Mouse (Mus musculus) ES-E14 (cell line): ENCODE measurements at regions not wholly inside any gene's neighbourhood (a gene's known extent, or its start where the extent isn't known, plus 50 kb on each side); places are given as distances from the start of the nearest gene placed in this dataset.

Experiments used
- DNase-seq: peaks from one replicate; pipeline ENCODE4 v3.0.0-alpha.2; 2013; ENCODE audit warnings: low read depth, low spot score
- H3K27ac ChIP-seq: 2 replicates; pipeline ENCODE4 v1.5.1; 2012; ENCODE audit warnings: low read depth, mild to moderate bottlenecking, low read length, moderate library complexity, mixed read lengths; ENCODE audit not compliant: poor library complexity, insufficient read depth, severe bottlenecking
- H3K36me3 ChIP-seq: 2 replicates; pipeline ENCODE4 v1.6.1; 2012; ENCODE audit warnings: mild to moderate bottlenecking, low read length, moderate library complexity, mixed read lengths; ENCODE audit not compliant: control insufficient read depth, poor library complexity, insufficient read depth, severe bottlenecking
- H3K4me1 ChIP-seq, 2 experiments: fragments of 150-350 bp in 1 of 2; sonication (generic) in 1 of 2; 2 replicates each; pipeline ENCODE4 v1.6.1; 2012; ENCODE audit warnings: low read length in 2 of 2, mild to moderate bottlenecking in 1 of 2, mixed read lengths in 1 of 2; ENCODE audit not compliant: control insufficient read depth in 2 of 2, insufficient read depth in 2 of 2, poor library complexity in 1 of 2
- H3K4me3 ChIP-seq, 2 experiments: fragments of 150-350 bp in 1 of 2; sonication (generic) in 1 of 2; 2 replicates each; pipeline ENCODE4 v1.5.1; 2012; ENCODE audit warnings: low read length in 2 of 2, low read depth in 1 of 2, mild to moderate bottlenecking in 1 of 2, mixed read lengths in 1 of 2; ENCODE audit not compliant: insufficient read depth in 1 of 2, poor library complexity in 1 of 2, severe bottlenecking in 1 of 2
- H3K9ac ChIP-seq: 2 replicates; pipeline ENCODE4 v1.6.1; 2012; ENCODE audit warnings: low read depth, mild to moderate bottlenecking, low read length, mixed read lengths; ENCODE audit not compliant: poor library complexity, insufficient read depth, severe bottlenecking
- H3K9me3 ChIP-seq: fragments of 150-350 bp; sonication (generic); 2 replicates; pipeline ENCODE4 v1.6.1; 2012; ENCODE audit warnings: low read depth, mild to moderate bottlenecking, low read length; ENCODE audit not compliant: control insufficient read depth, insufficient read depth
- CHD2 ChIP-seq: IDR thresholded peaks from 2 replicates; pipeline ENCODE4 v1.6.1; 2014; ENCODE audit warnings: mild to moderate bottlenecking, low read depth, low read length, inconsistent platforms
- HCFC1 ChIP-seq: IDR thresholded peaks from 2 replicates; pipeline ENCODE4 v1.6.1; 2012; ENCODE audit warnings: low read length, inconsistent platforms, borderline replicate concordance; ENCODE audit not compliant: insufficient read depth
- MAFK ChIP-seq: IDR thresholded peaks from 2 replicates; pipeline ENCODE4 v1.6.1; 2014; ENCODE audit warnings: mild to moderate bottlenecking, low read depth, low read length, inconsistent platforms; ENCODE audit not compliant: insufficient read depth
- ZC3H11A ChIP-seq: IDR thresholded peaks from 2 replicates; pipeline ENCODE4 v1.6.1; 2012; ENCODE audit warnings: low read depth, mild to moderate bottlenecking, inconsistent platforms, low read length, borderline replicate concordance
- ZNF384 ChIP-seq: IDR thresholded peaks from 2 replicates; pipeline ENCODE4 v1.6.1; 2012; ENCODE audit warnings: low read depth, low read length, inconsistent platforms
- in situ Hi-C, 2 experiments: fragments of 600-800 bp; cut with MboI; formaldehyde crosslinking; loops; one replicate each; pipeline ENCODE4 v1.15.1; 2025; ENCODE audit warnings: low sequenced_read_pairs in 2 of 2, inconsistent platforms in 1 of 2; ENCODE audit not compliant: unreplicated experiment in 2 of 2

DNA sequence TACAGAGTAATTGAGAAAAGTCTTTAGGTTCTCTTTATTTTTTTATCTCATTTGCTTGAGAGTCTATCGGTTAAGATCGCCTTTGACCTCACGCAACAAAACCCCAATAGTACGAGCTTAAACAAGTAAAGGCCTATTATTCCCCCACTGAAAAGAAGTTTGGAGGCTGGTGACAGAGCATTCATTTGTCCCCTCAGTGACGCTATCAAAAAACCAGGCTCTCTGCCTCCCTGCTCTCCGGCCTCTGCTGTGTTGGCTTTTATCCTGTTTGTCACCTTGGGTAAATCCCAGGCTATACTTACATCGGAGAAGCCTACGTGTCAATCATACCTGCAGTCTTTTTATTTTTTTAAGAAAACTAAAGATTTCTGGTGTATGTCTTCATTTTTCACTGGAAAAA, 112.9 kb downstream of the Gm9376 start:
- peaks cover 0 to under 1% of the 10 kb centered on the region in 2 experiments; a peak in 2 of 4 replicates for H3K4me1 ChIP-seq
- no peak overlapping the region for H3K4me3 ChIP-seq
- no peaks in the 10 kb centered on the region for H3K9me3 ChIP-seq
- no peak overlapping the region for H3K27ac ChIP-seq
- TF ChIP-seq CHD2 (no peak), ZC3H11A (no peak), MAFK (no peak), HCFC1 (no peak), ZNF384 (no peak)
- no peaks in the 10 kb centered on the region for H3K36me3 ChIP-seq
- H3K9ac ChIP-seq: no peak overlapping the region
- in situ Hi-C loops: no loop called here
- DNase-seq: no peak

DNA sequence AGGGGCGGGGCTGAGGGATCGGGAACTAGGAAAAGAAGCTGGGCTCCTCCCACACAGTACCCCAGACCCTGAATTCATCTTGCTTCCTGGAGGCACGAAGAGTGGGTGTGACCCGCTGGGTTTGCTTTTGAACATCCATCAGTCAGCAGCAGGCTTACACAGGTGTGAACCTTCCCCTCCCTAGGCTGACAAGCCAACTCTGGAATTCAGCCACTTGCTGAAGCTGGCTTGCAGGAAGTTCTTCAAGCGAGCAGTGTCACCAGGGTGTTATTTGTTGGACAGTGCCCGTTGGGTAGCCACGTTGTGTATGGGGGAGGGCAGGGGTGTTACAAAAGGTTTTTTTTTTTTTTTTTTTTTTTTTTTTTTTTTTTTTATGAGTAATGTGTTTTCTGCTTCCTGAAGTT, 118.8 kb downstream of the Gm9376 start:
- DNase-seq: peak; percentile 57
- no peak overlapping the region for H3K27ac ChIP-seq

DNA sequence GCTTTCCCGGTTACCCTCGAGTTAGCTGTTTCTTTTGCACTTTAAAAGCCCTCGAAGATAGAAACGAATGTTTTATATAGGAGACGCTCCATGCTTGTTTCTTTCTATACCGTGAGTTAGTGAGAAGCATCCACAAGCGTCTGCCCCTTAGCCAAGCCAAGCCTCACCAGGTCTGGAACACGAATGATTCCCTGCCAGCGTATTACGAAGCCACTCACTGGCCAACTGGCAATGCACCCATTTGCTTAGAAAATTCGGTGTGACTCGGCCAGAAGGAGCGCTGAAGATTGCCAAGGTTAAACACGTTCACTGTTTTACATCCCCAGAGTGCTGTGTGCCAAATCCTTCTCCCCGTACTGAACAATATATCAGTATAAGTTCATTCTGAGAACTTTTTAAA, 121.3 kb downstream of the Gm9376 start:
- H3K9ac ChIP-seq: no peak overlapping the region
- H3K4me1 ChIP-seq: peaks cover 0 to 2% of the 10 kb centered on the region in 2 experiments; a peak in 1 of 4 replicates
- H3K36me3 ChIP-seq: no peaks in the 10 kb centered on the region
- TF ChIP-seq ZC3H11A (no peak), CHD2 (no peak), ZNF384 (no peak)
- no peak overlapping the region for H3K4me3 ChIP-seq
- no peaks in the 10 kb centered on the region for H3K9me3 ChIP-seq
- no peak for DNase-seq
- in situ Hi-C loops: no loop called here
- no peak overlapping the region for H3K27ac ChIP-seq

More for the DNA sequence above, 118.8 kb downstream of the Gm9376 start:
- no peaks in the 10 kb centered on the region for H3K9me3 ChIP-seq
- TF ChIP-seq HCFC1: no peak
- no peak for TF ChIP-seq MAFK
- no peak for TF ChIP-seq CHD2
- TF ChIP-seq ZNF384: no peak
- TF ChIP-seq ZC3H11A: no peak
- peaks cover 0 to 2% of the 10 kb centered on the region in 2 experiments; a peak in 1 of 4 replicates for H3K4me1 ChIP-seq
- in situ Hi-C loops: no loop called here
- H3K9ac ChIP-seq: no peak overlapping the region
- H3K4me3 ChIP-seq: no peak overlapping the region
- H3K36me3 ChIP-seq: no peaks in the 10 kb centered on the region

DNA sequence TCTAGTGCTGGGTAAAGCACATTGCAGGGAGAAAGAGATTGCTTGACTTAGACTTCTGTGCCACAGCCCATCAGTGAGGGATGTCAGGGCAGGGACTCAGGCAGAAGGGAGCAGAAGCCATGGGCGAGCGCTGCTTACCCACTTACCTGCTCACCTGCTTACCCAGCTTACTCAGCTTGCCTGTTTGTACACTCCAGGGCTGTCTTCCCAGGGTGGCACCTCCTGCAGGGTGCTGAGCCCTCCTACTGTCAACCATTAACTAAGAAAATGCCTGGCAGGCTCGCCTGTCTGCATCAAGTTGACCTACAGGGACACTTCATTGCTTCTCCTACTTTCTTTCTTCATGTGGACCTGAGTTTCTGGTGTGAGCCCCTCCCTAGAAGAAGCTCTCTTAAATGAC, 124.0 kb downstream of the Gm9376 start:
- DNase-seq: no peak
- no peak overlapping the region for H3K9ac ChIP-seq
- H3K9me3 ChIP-seq: no peaks in the 10 kb centered on the region
- no peak overlapping the region for H3K27ac ChIP-seq
- TF ChIP-seq MAFK (no peak), ZC3H11A (no peak), CHD2 (no peak), HCFC1 (no peak), ZNF384 (no peak)
- H3K36me3 ChIP-seq: no peaks in the 10 kb centered on the region
- H3K4me3 ChIP-seq: no peak overlapping the region
- in situ Hi-C loops: no loop called here
- 0 out of 4 replicates have a peak, but pooled peaks cover 0 to 4% of the 10 kb centered on the region in 2 experiments for H3K4me1 ChIP-seq

DNA sequence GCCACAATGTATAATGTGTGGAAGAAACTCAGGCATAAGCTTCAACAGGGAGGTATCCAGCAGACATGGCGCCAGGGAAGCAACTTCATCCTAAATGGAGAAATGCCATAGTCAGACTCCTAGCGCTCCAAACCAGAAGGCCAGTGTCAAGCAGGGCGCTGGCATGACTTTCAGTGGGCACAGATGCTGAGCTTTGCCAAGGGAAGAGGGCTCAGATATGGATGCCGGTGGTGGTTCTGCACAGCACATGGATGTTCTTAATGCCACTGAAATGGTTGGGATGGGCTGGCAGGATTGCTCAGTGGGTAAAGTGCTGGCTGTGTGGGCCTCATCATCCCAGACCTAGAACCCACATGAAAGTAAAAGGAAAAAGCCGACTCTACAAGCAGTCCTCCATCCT, 124.8 kb downstream of the Gm9376 start:
- Histone ChIP-seq H3K9me3 (no peaks in the 10 kb centered on the region), H3K36me3 (no peaks in the 10 kb centered on the region)
- no peak for TF ChIP-seq MAFK
- no peak for TF ChIP-seq ZC3H11A
- no peak for TF ChIP-seq HCFC1
- TF ChIP-seq CHD2: no peak
- no peak for TF ChIP-seq ZNF384

More for the DNA sequence above, 124.8 kb downstream of the Gm9376 start:
- Histone ChIP-seq H3K9ac (no peak overlapping the region), H3K4me1 (0 out of 4 replicates have a peak, but pooled peaks cover 0 to 4% of the 10 kb centered on the region in 2 experiments), H3K4me3 (no peak overlapping the region), H3K27ac (no peak overlapping the region)
- DNase-seq: no peak
- in situ Hi-C loops: no loop called here
